Mouse (Mus musculus): Measurements from ENCODE around the gene Rnf224. TPM values are rescaled to one million over a fixed set of nuclear protein-coding genes. Genes with fewer than 3 reads are reported as not detected.
A peak's percentile ranks its signal among the peaks of the same experiment; 100 is the strongest.
"Not testable (repeated sequence)": the region's sequence is repeated elsewhere in the genome, so short reads cannot be mapped to it uniquely, and the experiment has no call there.

Gene Rnf224
- total and polyA plus RNA-seq, 3 experiments = not detected

DNA sequence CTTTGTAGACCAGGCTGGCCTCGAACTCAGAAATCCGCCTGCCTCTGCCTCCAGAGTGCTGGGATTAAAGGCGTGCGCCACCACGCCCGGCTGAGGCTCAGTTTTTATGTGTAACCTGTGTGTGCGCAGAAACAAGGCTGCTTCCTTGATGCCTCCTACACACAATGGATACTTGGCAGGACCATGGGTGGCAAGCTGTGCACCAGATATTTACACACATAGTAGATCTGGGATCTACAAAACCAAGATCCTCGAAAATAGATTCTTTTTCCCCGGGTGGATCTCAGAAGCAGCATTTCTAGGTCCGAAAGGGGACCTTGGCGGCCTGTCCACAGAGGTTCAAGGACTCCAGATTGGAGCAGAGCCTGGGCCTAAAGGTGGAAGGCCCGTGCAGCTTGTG is 25.3 kb upstream of the Rnf224 start:
- H3K4me3 ChIP-seq (replicated peaks in 1 of 3; ENCODE audit: low read depth in 2 of 3, low read length in 2 of 3, poor library complexity in 1 of 3) = peak overlapping the region; percentile 55 to 80 (median 80)
- H3K27ac ChIP-seq (ENCODE audit: insufficient read depth, low read depth) = peak overlapping the region; percentile 2; the same call in 1 of the 2 replicates
- H3K4me2 ChIP-seq (ENCODE audit: insufficient read depth, low read depth, poor library complexity, severe bottlenecking) = peak overlapping the region; percentile 57
- TF ChIP-seq ETS1 (conservative IDR thresholded peaks at IDR 0.05; ENCODE audit: low read depth, low read length) (no peak), ELF1 (IDR thresholded peaks at IDR 0.05; ENCODE audit: low read depth, low read length) (no peak), HCFC1 (IDR thresholded peaks at IDR 0.05; ENCODE audit: low read depth, low read length) (no peak), POLR2AphosphoS2 (IDR thresholded peaks at IDR 0.05; ENCODE audit: low read depth, low read length) (no peak), RCOR1 (conservative IDR thresholded peaks at IDR 0.05; ENCODE audit: low read depth, low read length) (no peak), ZNF384 (IDR thresholded peaks at IDR 0.05; ENCODE audit: low read depth, low read length) (no peak), ZC3H11A (IDR thresholded peaks at IDR 0.05; ENCODE audit: low read depth, low read length) (no peak), UBTF (IDR thresholded peaks at IDR 0.05; ENCODE audit: low read depth, low read length) (no peak)
- no peaks in the 10 kb centered on the region for H3K27me3 ChIP-seq (replicated peaks)
- H3K36me3 ChIP-seq (replicated peaks in 1 of 2; ENCODE audit: control insufficient read depth in 1 of 2, insufficient read depth in 1 of 2, low read length in 1 of 2) = peaks cover 0 to 2% of the 10 kb centered on the region in 2 experiments
- dilution Hi-C loops (cut with MboI; ENCODE audit: extremely low pct_ligation_motif_present, extremely low pct_unique_long_range_greater_than_20kb, low sequenced_read_pairs) = no loop called here
- in situ Hi-C loops (cut with MboI; ENCODE audit: low pct_ligation_motif_present, low pct_unique_long_range_greater_than_20kb, low sequenced_read_pairs) = no loop called here
- DNase-seq (ENCODE audit: extremely low read depth) = no peak
- H3K9me3 ChIP-seq (replicated peaks; ENCODE audit: low read length) = no peaks in the 10 kb centered on the region
- H3K9ac ChIP-seq (ENCODE audit: insufficient read depth, low read depth) = peak overlapping the region; percentile 53
- H3K4me1 ChIP-seq (ENCODE audit: control insufficient read depth in 1 of 2, insufficient read depth in 2 of 2) = peaks cover 17 to 45% of the 10 kb centered on the region in 2 experiments
- H3K79me2 ChIP-seq (replicated peaks; ENCODE audit: control insufficient read depth, extremely low read depth, insufficient read depth, poor library complexity, severe bottlenecking) = peaks cover 5% of the 10 kb centered on the region; the same call in 1 of the 2 replicates

- dilution Hi-C loops (cut with MboI; ENCODE audit: extremely low pct_ligation_motif_present, extremely low pct_unique_long_range_greater_than_20kb, low sequenced_read_pairs) = no loop called here
- no peaks in the 10 kb centered on the region for H3K27me3 ChIP-seq (replicated peaks)
- H3K36me3 ChIP-seq (replicated peaks in 1 of 2; ENCODE audit: control insufficient read depth in 1 of 2, insufficient read depth in 1 of 2, low read length in 1 of 2) = peaks cover 0 to 3% of the 10 kb centered on the region in 2 experiments
- no peak overlapping the region for H3K27ac ChIP-seq (ENCODE audit: insufficient read depth, low read depth)
- DNase-seq (ENCODE audit: extremely low read depth) = no peak
- peaks cover 0 to 24% of the 10 kb centered on the region in 2 experiments; a peak in 2 of 4 replicates for H3K4me1 ChIP-seq (ENCODE audit: control insufficient read depth in 1 of 2, insufficient read depth in 2 of 2)
- H3K79me2 ChIP-seq (replicated peaks; ENCODE audit: control insufficient read depth, extremely low read depth, insufficient read depth, poor library complexity, severe bottlenecking) = peaks cover 14% of the 10 kb centered on the region
- H3K4me2 ChIP-seq (ENCODE audit: insufficient read depth, low read depth, poor library complexity, severe bottlenecking) = no peak overlapping the region
- no peak overlapping the region for H3K4me3 ChIP-seq (replicated peaks in 1 of 3; ENCODE audit: low read depth in 2 of 3, low read length in 2 of 3, poor library complexity in 1 of 3)
- TF ChIP-seq CTCF (conservative IDR thresholded peaks at IDR 0.05 in 1 of 2, IDR thresholded peaks at IDR 0.05 in 1 of 2; ENCODE audit: low read depth in 2 of 2, low read length in 2 of 2) (peak; percentile 34 to 65; a peak in 2 of 4 replicates), RAD21 (IDR thresholded peaks at IDR 0.05; ENCODE audit: low read depth, low read length) (peak; percentile 56), KAT2A (IDR thresholded peaks at IDR 0.05; ENCODE audit: insufficient replicate concordance, low read length) (no peak), SMC3 (IDR thresholded peaks at IDR 0.05; ENCODE audit: low read depth, low read length) (peak; percentile 25)
- H3K9me3 ChIP-seq (replicated peaks; ENCODE audit: low read length) = no peaks in the 10 kb centered on the region
- in situ Hi-C loops (cut with MboI; ENCODE audit: low pct_ligation_motif_present, low pct_unique_long_range_greater_than_20kb, low sequenced_read_pairs) = no loop called here
- H3K9ac ChIP-seq (ENCODE audit: insufficient read depth, low read depth) = no peak overlapping the region
Measured at GRCm38 (mm10) chr2:25258887-25259286, 22.3 kb upstream of the Rnf224 start.

DNA sequence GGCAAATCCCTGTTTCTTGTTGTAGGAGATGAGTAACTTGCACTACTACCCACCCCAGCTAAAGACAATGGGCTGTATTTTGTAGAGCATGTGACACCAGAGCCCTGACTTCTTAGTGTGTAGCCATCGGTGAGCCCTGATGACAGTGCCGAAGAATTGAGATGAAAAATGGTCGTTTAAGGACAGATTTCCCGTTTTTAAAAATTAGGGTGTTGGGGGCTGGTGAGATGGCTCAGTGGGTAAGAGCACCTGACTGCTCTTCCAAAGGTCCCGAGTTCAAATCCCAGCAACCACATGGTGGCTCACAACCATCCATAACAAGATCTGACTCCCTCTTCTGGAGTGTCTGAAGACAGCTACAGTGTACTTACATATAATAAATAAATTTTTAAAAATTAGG is 20.7 kb upstream of the Rnf224 start:
- H3K36me3 ChIP-seq (replicated peaks in 1 of 2; ENCODE audit: control insufficient read depth in 1 of 2, insufficient read depth in 1 of 2, low read length in 1 of 2) = peaks cover 13 to 18% of the 10 kb centered on the region in 2 experiments
- DNase-seq (ENCODE audit: extremely low read depth); H3K4me3 ChIP-seq (replicated peaks in 1 of 3; ENCODE audit: low read depth in 2 of 3, low read length in 2 of 3, poor library complexity in 1 of 3); H3K27me3 ChIP-seq (replicated peaks); H3K27ac ChIP-seq (ENCODE audit: insufficient read depth, low read depth); dilution Hi-C loops (cut with MboI; ENCODE audit: extremely low pct_ligation_motif_present, extremely low pct_unique_long_range_greater_than_20kb, low sequenced_read_pairs); H3K9me3 ChIP-seq (replicated peaks; ENCODE audit: low read length); in situ Hi-C loops (cut with MboI; ENCODE audit: low pct_ligation_motif_present, low pct_unique_long_range_greater_than_20kb, low sequenced_read_pairs): not testable (repeated sequence)
- TF ChIP-seq TBP (conservative IDR thresholded peaks at IDR 0.05; ENCODE audit: low read depth, low read length) = peak; percentile 90
- H3K79me2 ChIP-seq (replicated peaks; ENCODE audit: control insufficient read depth, extremely low read depth, insufficient read depth, poor library complexity, severe bottlenecking) = peaks cover 14% of the 10 kb centered on the region
- peaks cover 0 to 22% of the 10 kb centered on the region in 2 experiments; a peak in 2 of 4 replicates for H3K4me1 ChIP-seq (ENCODE audit: control insufficient read depth in 1 of 2, insufficient read depth in 2 of 2)
- peak overlapping the region; percentile 58; the same call in 1 of the 2 replicates for H3K4me2 ChIP-seq (ENCODE audit: insufficient read depth, low read depth, poor library complexity, severe bottlenecking)
- 0 out of 2 replicates have a peak overlapping the region, but pooled peaks have one; percentile 15 for H3K9ac ChIP-seq (ENCODE audit: insufficient read depth, low read depth)

Data from CH12.LX (cell line).